Mouse (Mus musculus) olfactory bulb, adult 2 months (tissue): ENCODE measurements around the gene Fbxo47.

Source experiments
- CTCF ChIP-seq: fragments of 200-500 bp; IDR thresholded peaks from 2 replicates; pipeline ENCODE4 v1.5.1; 2012; ENCODE audit warnings: low read depth, mild to moderate bottlenecking, low read length, moderate library complexity; ENCODE audit not compliant: insufficient read depth
- POLR2A ChIP-seq: fragments of 200-500 bp; IDR thresholded peaks from 2 replicates; pipeline ENCODE4 v1.6.1; 2012; ENCODE audit warnings: mild to moderate bottlenecking, low read depth, low read length, moderate library complexity; ENCODE audit not compliant: insufficient read depth

- TF ChIP-seq POLR2A = no peak
- TF ChIP-seq CTCF = no peak
Measured at GRCm38 (mm10) chr11:97822840-97823603, 60.9 kb downstream of the Fbxo47 start.
